In the genomic region with DNA sequence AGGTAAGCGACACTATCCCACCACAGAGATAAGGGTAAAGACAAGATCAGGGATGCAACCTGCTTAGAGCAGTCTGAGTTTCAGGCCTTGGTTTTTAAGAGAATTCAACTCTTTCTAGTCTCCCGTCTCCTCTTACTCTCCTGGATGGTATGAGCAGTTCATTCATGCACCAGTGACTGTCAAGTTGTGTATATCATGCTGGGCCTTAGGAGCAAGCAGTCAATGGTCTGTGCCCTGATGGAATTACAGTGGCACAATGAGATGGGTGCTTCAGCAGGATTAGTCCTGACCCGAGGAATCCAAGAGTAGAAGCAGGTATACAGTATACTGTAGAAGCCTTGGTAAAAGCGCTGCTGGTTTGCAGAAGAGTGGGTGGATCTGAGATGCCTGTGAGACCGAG, we compare ENCODE assay signal across 24 mouse cellular contexts. TPM values are rescaled to one million over a fixed set of nuclear protein-coding genes. Genes with fewer than 3 reads are reported as not detected.
DNase-seq lines count a peak whose midpoint lies in the region; ATAC-seq lines count a peak whose summit lies in the region.
"Had no signal": no experiment of that assay in that cellular context is flagged by ENCODE, and none has a peak within 500 bp of the region (broad histone marks: within the 10 kb centered on the region; RNA-seq: fewer than 3 reads in every experiment).

No protein-coding gene starts in this region.

- no peak overlapping the region for H3K4me2 ChIP-seq in kidney, embryonic 14.5 days (replicated peaks; ENCODE audit: low read depth, low read length)
- H3K4me2 ChIP-seq in kidney, embryonic 16.5 days (replicated peaks; ENCODE audit: low read depth, low read length) = no peak overlapping the region
- no peak overlapping the region for H3K4me2 ChIP-seq in midbrain, embryonic 11.5 days
- H3K4me2 ChIP-seq in midbrain, embryonic 14.5 days (ENCODE audit: low read length) = no peak overlapping the region
- H3K4me2 ChIP-seq: embryonic facial prominence, embryonic 12.5 days; forebrain, embryonic 13.5 days; forebrain, embryonic 15.5 days had no signal

- H3K27ac ChIP-seq in kidney, embryonic 14.5 days (ENCODE audit: low read depth, low read length) = no peak overlapping the region
- H3K27ac ChIP-seq in kidney, embryonic 16.5 days (ENCODE audit: low read length) = peak overlapping the region; percentile 44; the same call in 1 of the 2 replicates
- no peak overlapping the region for H3K27ac ChIP-seq in midbrain, embryonic 11.5 days (ENCODE audit: low read depth, low read length)
- H3K27ac ChIP-seq in midbrain, embryonic 14.5 days (replicated peaks; ENCODE audit: low read depth, low read length) = no peak overlapping the region
- H3K27ac ChIP-seq: embryonic facial prominence, embryonic 10.5 days; embryonic facial prominence, embryonic 12.5 days; forebrain, embryonic 13.5 days; forebrain, embryonic 15.5 days had no signal

- no peak overlapping the region for H3K9ac ChIP-seq in kidney, embryonic 14.5 days (ENCODE audit: low read depth, low read length)
- H3K9ac ChIP-seq in kidney, embryonic 16.5 days (replicated peaks; ENCODE audit: low read length) = no peak overlapping the region
- no peak overlapping the region for H3K9ac ChIP-seq in midbrain, embryonic 11.5 days (ENCODE audit: low read length)
- no peak overlapping the region for H3K9ac ChIP-seq in midbrain, embryonic 14.5 days (replicated peaks; ENCODE audit: low read length)
- H3K9ac ChIP-seq: embryonic facial prominence, embryonic 12.5 days; forebrain, embryonic 13.5 days; forebrain, embryonic 15.5 days had no signal

- peaks cover 8% of the 10 kb centered on the region; the same call in 1 of the 2 replicates for H3K4me1 ChIP-seq in kidney, embryonic 14.5 days (ENCODE audit: control insufficient read depth, insufficient read depth, low read length)
- H3K4me1 ChIP-seq in kidney, embryonic 16.5 days (ENCODE audit: insufficient read depth, low read length) = peaks cover 21% of the 10 kb centered on the region
- H3K4me1 ChIP-seq in midbrain, embryonic 11.5 days (ENCODE audit: control insufficient read depth, insufficient read depth, low read length) = no peaks in the 10 kb centered on the region
- no peaks in the 10 kb centered on the region for H3K4me1 ChIP-seq in midbrain, embryonic 14.5 days (ENCODE audit: control insufficient read depth, insufficient read depth, low read length)
- H3K4me1 ChIP-seq: embryonic facial prominence, embryonic 12.5 days had no signal

- no peaks in the 10 kb centered on the region for H3K9me3 ChIP-seq in kidney, embryonic 14.5 days (ENCODE audit: control insufficient read depth, low read length)
- no peaks in the 10 kb centered on the region for H3K9me3 ChIP-seq in kidney, embryonic 16.5 days (ENCODE audit: low read length)
- H3K9me3 ChIP-seq in midbrain, embryonic 11.5 days (ENCODE audit: control insufficient read depth, low read length) = no peaks in the 10 kb centered on the region
- H3K9me3 ChIP-seq in midbrain, embryonic 14.5 days (ENCODE audit: control insufficient read depth, low read length) = no peaks in the 10 kb centered on the region
- H3K9me3 ChIP-seq: embryonic facial prominence, embryonic 10.5 days; embryonic facial prominence, embryonic 12.5 days; forebrain, embryonic 13.5 days; forebrain, embryonic 15.5 days; G1E had no signal

- 67% methylated on average over 5 of the region's 5 CpGs for WGBS in kidney, embryonic 14.5 days
- 59% methylated on average over 5 of the region's 5 CpGs for WGBS in kidney, embryonic 16.5 days
- 84% methylated on average over 5 of the region's 5 CpGs for WGBS in midbrain, embryonic 11.5 days
- 89% methylated on average over 5 of the region's 5 CpGs for WGBS in midbrain, embryonic 14.5 days

- H3K36me3 ChIP-seq in kidney, embryonic 14.5 days (ENCODE audit: control insufficient read depth, insufficient read depth, low read length) = no peaks in the 10 kb centered on the region
- H3K36me3 ChIP-seq in kidney, embryonic 16.5 days (ENCODE audit: insufficient read depth, low read length) = no peaks in the 10 kb centered on the region
- H3K36me3 ChIP-seq in midbrain, embryonic 11.5 days (ENCODE audit: control insufficient read depth, insufficient read depth, low read length) = no peaks in the 10 kb centered on the region
- H3K36me3 ChIP-seq in midbrain, embryonic 14.5 days (ENCODE audit: control insufficient read depth, insufficient read depth, low read length) = no peaks in the 10 kb centered on the region
- H3K36me3 ChIP-seq: embryonic facial prominence, embryonic 10.5 days; embryonic facial prominence, embryonic 12.5 days; forebrain, embryonic 15.5 days; G1E had no signal

- ATAC-seq in kidney, embryonic 14.5 days (ENCODE audit: low FRiP score, low TSS enrichment) = peak; percentile 61
- ATAC-seq in kidney, embryonic 16.5 days (ENCODE audit: low FRiP score, low TSS enrichment) = peak; percentile 83
- no peak for ATAC-seq in midbrain, embryonic 11.5 days (ENCODE audit: low FRiP score)
- ATAC-seq in midbrain, embryonic 14.5 days (ENCODE audit: low FRiP score, low TSS enrichment) = no peak
- ATAC-seq: activated CD4-positive, CD25-positive, alpha-beta regulatory T cell, adult 4 months; CD4-positive, CD25-positive, alpha-beta regulatory T cell, adult 4 months; forebrain, embryonic 13.5 days; forebrain, embryonic 15.5 days; Patski had no signal

- no peaks in the 10 kb centered on the region for H3K27me3 ChIP-seq in kidney, embryonic 14.5 days (ENCODE audit: control insufficient read depth, insufficient read depth, low read length)
- H3K27me3 ChIP-seq in kidney, embryonic 16.5 days (ENCODE audit: insufficient read depth, low read length) = no peaks in the 10 kb centered on the region
- H3K27me3 ChIP-seq in midbrain, embryonic 11.5 days (ENCODE audit: control insufficient read depth, insufficient read depth, low read length) = no peaks in the 10 kb centered on the region
- no peaks in the 10 kb centered on the region for H3K27me3 ChIP-seq in midbrain, embryonic 14.5 days (ENCODE audit: control insufficient read depth, insufficient read depth, low read length)
- H3K27me3 ChIP-seq: CH12.LX; embryonic facial prominence, embryonic 12.5 days; forebrain, embryonic 13.5 days; forebrain, embryonic 15.5 days; Patski had no signal

- no peak for DNase-seq in kidney, postnatal 36 days
- no peak for DNase-seq in kidney, adult 18-20 months
- peak; percentile 47 for DNase-seq in midbrain, embryonic 11.5 days (ENCODE audit: low spot score, missing footprints)
- DNase-seq in midbrain, embryonic 14.5 days = no peak
- DNase-seq: adrenal gland, adult 8-10 months; adrenal gland, postnatal 14 days; adrenal gland, postnatal 36 days; B cell, adult 2 months; cerebellum, adult 11-12 months; cerebellum, adult 2 months; cerebellum, adult 9-10 months; cerebellum, postnatal 10 days; cerebellum, postnatal 25 days had no signal

- H3K4me3 ChIP-seq in kidney, embryonic 14.5 days (ENCODE audit: low read length) = no peak overlapping the region
- no peak overlapping the region for H3K4me3 ChIP-seq in kidney, embryonic 16.5 days (ENCODE audit: low read length)
- H3K4me3 ChIP-seq in midbrain, embryonic 11.5 days (ENCODE audit: low read depth, low read length) = no peak overlapping the region
- no peak overlapping the region for H3K4me3 ChIP-seq in midbrain, embryonic 14.5 days (replicated peaks; ENCODE audit: low read depth, low read length)
- H3K4me3 ChIP-seq: embryonic facial prominence, embryonic 10.5 days; embryonic facial prominence, embryonic 12.5 days; forebrain, embryonic 13.5 days; forebrain, embryonic 15.5 days had no signal

RNA-seq across cellular contexts. Expression of gene Myo6, which starts 50.7 kb away (rescaled TPM):
- 22.1 and 60.8 TPM in 2 replicates for polyA plus RNA-seq in kidney, embryonic 14.5 days (2014; fragmentation: Nextera tagmentation; extraction: Ambion mirVana)
- 62.6 and 70.7 TPM in 2 replicates for polyA plus RNA-seq in kidney, embryonic 16.5 days (2015; fragmentation: Nextera tagmentation; extraction: Ambion mirVana)
- 11.1 and 14.4 TPM in 2 replicates for polyA plus RNA-seq in midbrain, embryonic 11.5 days (2014; fragmentation: Nextera tagmentation; extraction: Ambion mirVana)
- polyA plus RNA-seq in midbrain, embryonic 14.5 days (2014; fragmentation: Nextera tagmentation; extraction: Ambion mirVana) = 15.4 and 21.7 TPM in 2 replicates

Comparison
In these comparisons a context has a peak if more than half of its experiments do, and no peak if none do; other contexts are left out.
1. ATAC-seq: peak in kidney, embryonic 14.5 days (single experiment) and kidney, embryonic 16.5 days (single experiment); none in midbrain, embryonic 11.5 days (single experiment) and midbrain, embryonic 14.5 days (single experiment).